Mouse (Mus musculus): Measurements from ENCODE around the gene Galk2. TPM values are rescaled to one million over a fixed set of nuclear protein-coding genes. Genes with fewer than 3 reads are reported as not detected.

Gene Galk2
- polyA plus RNA-seq (2015; fragmentation: Nextera tagmentation; extraction: Ambion mirVana), result 31.4 and 31.8 TPM in 2 replicates

- Histone ChIP-seq H3K4me1 (peaks cover 22% of the 10 kb centered on the region), H3K27ac (peak within 1 kb of the TSS; percentile 83), H3K4me3 (peak within 1 kb of the TSS; percentile 79), H3K9me3 (no peaks in the 10 kb centered on the region), H3K9ac (peak within 1 kb of the TSS; percentile 93), H3K27me3 (replicated peaks) (no peaks in the 10 kb centered on the region), H3K4me2 (peak within 1 kb of the TSS; percentile 57), H3K36me3 (replicated peaks) (no peaks in the 10 kb centered on the region)
- peak; percentile 99 for ATAC-seq (replicated peaks)
- WGBS, result 0% methylated on average over 51 of the region's 54 CpGs
Observed at GRCm38 (mm10) chr2:125858521-125859280, at the start of gene Galk2, which contains the start of gene Cops2. Gene Galk2 (plus strand): TSS chr2:125859109. Gene Cops2 (minus strand): TSS chr2:125859139.

GRCm38 (mm10) chr2:125809551-125809950, 49.4 kb upstream of the Galk2 start:
- H3K36me3 ChIP-seq (replicated peaks), result no peaks in the 10 kb centered on the region
- no peak for ATAC-seq (replicated peaks)
- no peaks in the 10 kb centered on the region for H3K9me3 ChIP-seq
- no peak overlapping the region for H3K27ac ChIP-seq
- H3K4me3 ChIP-seq, result no peak overlapping the region
- H3K4me1 ChIP-seq, result no peaks in the 10 kb centered on the region
- WGBS, result 67% methylated on average over 7 of the region's 7 CpGs
- H3K4me2 ChIP-seq, result no peak overlapping the region
- H3K9ac ChIP-seq, result no peak overlapping the region
- H3K27me3 ChIP-seq (replicated peaks), result no peaks in the 10 kb centered on the region

- Histone ChIP-seq H3K27me3 (replicated peaks) (no peaks in the 10 kb centered on the region), H3K9me3 (no peaks in the 10 kb centered on the region), H3K36me3 (replicated peaks) (no peaks in the 10 kb centered on the region), H3K4me2 (no peak overlapping the region), H3K4me1 (no peaks in the 10 kb centered on the region), H3K9ac (no peak overlapping the region), H3K4me3 (no peak overlapping the region), H3K27ac (no peak overlapping the region)
- no peak for ATAC-seq (replicated peaks)
- 79% methylated on average over 2 of the region's 2 CpGs for WGBS
Observed at GRCm38 (mm10) chr2:125811332-125811731, 47.6 kb upstream of the Galk2 start.

- H3K36me3 ChIP-seq (replicated peaks), result no peaks in the 10 kb centered on the region
- H3K4me2 ChIP-seq, result no peak overlapping the region
- WGBS, result 71% methylated on average over 9 of the region's 9 CpGs
- no peak overlapping the region for H3K27ac ChIP-seq
- H3K9ac ChIP-seq, result no peak overlapping the region
- no peak overlapping the region for H3K4me3 ChIP-seq
- ATAC-seq (replicated peaks), result no peak
- H3K9me3 ChIP-seq, result no peaks in the 10 kb centered on the region
- H3K27me3 ChIP-seq (replicated peaks), result no peaks in the 10 kb centered on the region
- H3K4me1 ChIP-seq, result no peaks in the 10 kb centered on the region
Observed at GRCm38 (mm10) chr2:125813972-125814595, 44.8 kb upstream of the Galk2 start.

GRCm38 (mm10) chr2:125820397-125820796, 38.5 kb upstream of the Galk2 start:
- no peak overlapping the region for H3K9ac ChIP-seq
- no peaks in the 10 kb centered on the region for H3K4me1 ChIP-seq
- 94% methylated on average over 4 of the region's 4 CpGs for WGBS
- no peak overlapping the region for H3K4me2 ChIP-seq
- H3K9me3 ChIP-seq, result no peaks in the 10 kb centered on the region
- H3K27ac ChIP-seq, result no peak overlapping the region
- no peaks in the 10 kb centered on the region for H3K27me3 ChIP-seq (replicated peaks)
- H3K36me3 ChIP-seq (replicated peaks), result no peaks in the 10 kb centered on the region
- no peak for ATAC-seq (replicated peaks)
- H3K4me3 ChIP-seq, result no peak overlapping the region

- Histone ChIP-seq H3K27me3 (replicated peaks) (no peaks in the 10 kb centered on the region), H3K4me1 (no peaks in the 10 kb centered on the region), H3K4me3 (no peak overlapping the region), H3K9me3 (no peaks in the 10 kb centered on the region), H3K4me2 (no peak overlapping the region), H3K27ac (no peak overlapping the region), H3K36me3 (replicated peaks) (peaks cover 3% of the 10 kb centered on the region; the same call in 1 of the 2 replicates), H3K9ac (no peak overlapping the region)
- WGBS, result 47% methylated on average over 4 of the region's 4 CpGs
- no peak for ATAC-seq (replicated peaks)
Observed at GRCm38 (mm10) chr2:125826201-125826600, 32.7 kb upstream of the Galk2 start.

- peaks cover 16% of the 10 kb centered on the region for H3K36me3 ChIP-seq (replicated peaks)
- no peaks in the 10 kb centered on the region for H3K27me3 ChIP-seq (replicated peaks)
- no peak overlapping the region for H3K9ac ChIP-seq
- H3K27ac ChIP-seq, result no peak overlapping the region
- H3K9me3 ChIP-seq, result no peaks in the 10 kb centered on the region
- H3K4me3 ChIP-seq, result no peak overlapping the region
- H3K4me1 ChIP-seq, result no peaks in the 10 kb centered on the region
- no peak for ATAC-seq (replicated peaks)
- WGBS, result 95% methylated on average over 4 of the region's 4 CpGs
- H3K4me2 ChIP-seq, result no peak overlapping the region
Observed at GRCm38 (mm10) chr2:125827898-125828297, 31.0 kb upstream of the Galk2 start.

- H3K9me3 ChIP-seq, result no peaks in the 10 kb centered on the region
- H3K4me3 ChIP-seq, result no peak overlapping the region
- no peak overlapping the region for H3K27ac ChIP-seq
- no peak overlapping the region for H3K4me2 ChIP-seq
- no peaks in the 10 kb centered on the region for H3K27me3 ChIP-seq (replicated peaks)
- ATAC-seq (replicated peaks), result no peak
- peaks cover 28% of the 10 kb centered on the region for H3K36me3 ChIP-seq (replicated peaks)
- 94% methylated on average over 2 of the region's 2 CpGs for WGBS
- H3K4me1 ChIP-seq, result no peaks in the 10 kb centered on the region
- no peak overlapping the region for H3K9ac ChIP-seq
Observed at GRCm38 (mm10) chr2:125829924-125830323, 29.0 kb upstream of the Galk2 start.

- no peak overlapping the region for H3K4me3 ChIP-seq
- H3K4me1 ChIP-seq, result no peaks in the 10 kb centered on the region
- H3K9me3 ChIP-seq, result no peaks in the 10 kb centered on the region
- H3K27me3 ChIP-seq (replicated peaks), result no peaks in the 10 kb centered on the region
- H3K27ac ChIP-seq, result no peak overlapping the region
- H3K36me3 ChIP-seq (replicated peaks), result peaks cover 46% of the 10 kb centered on the region
- H3K4me2 ChIP-seq, result no peak overlapping the region
- H3K9ac ChIP-seq, result no peak overlapping the region
- ATAC-seq (replicated peaks), result no peak
- 97% methylated on average over 7 of the region's 7 CpGs for WGBS
Observed at GRCm38 (mm10) chr2:125838091-125838490, 20.8 kb upstream of the Galk2 start.

GRCm38 (mm10) chr2:125838708-125839284, 20.1 kb upstream of the Galk2 start:
- H3K27me3 ChIP-seq (replicated peaks), result no peaks in the 10 kb centered on the region
- ATAC-seq (replicated peaks), result no peak
- no peak overlapping the region for H3K4me2 ChIP-seq
- WGBS, result 81% methylated on average over 2 of the region's 2 CpGs
- no peak overlapping the region for H3K9ac ChIP-seq
- no peak overlapping the region for H3K27ac ChIP-seq
- H3K4me1 ChIP-seq, result no peaks in the 10 kb centered on the region
- peaks cover 45% of the 10 kb centered on the region for H3K36me3 ChIP-seq (replicated peaks)
- no peak overlapping the region for H3K4me3 ChIP-seq
- H3K9me3 ChIP-seq, result no peaks in the 10 kb centered on the region

- H3K36me3 ChIP-seq (replicated peaks), result peaks cover 8% of the 10 kb centered on the region; the same call in 1 of the 2 replicates
- H3K4me2 ChIP-seq, result no peak overlapping the region
- H3K4me1 ChIP-seq, result peaks cover 4% of the 10 kb centered on the region
- 95% methylated on average over 2 of the region's 2 CpGs for WGBS
- H3K27ac ChIP-seq, result no peak overlapping the region
- no peak for ATAC-seq (replicated peaks)
- no peak overlapping the region for H3K4me3 ChIP-seq
- no peak overlapping the region for H3K9ac ChIP-seq
- no peaks in the 10 kb centered on the region for H3K9me3 ChIP-seq
- no peaks in the 10 kb centered on the region for H3K27me3 ChIP-seq (replicated peaks)
Observed at GRCm38 (mm10) chr2:125851237-125851636, 7.7 kb upstream of the Galk2 start.

- no peak overlapping the region for H3K27ac ChIP-seq
- H3K4me1 ChIP-seq, result peaks cover 22% of the 10 kb centered on the region
- H3K4me3 ChIP-seq, result peak overlapping the region; percentile 79
- no peaks in the 10 kb centered on the region for H3K27me3 ChIP-seq (replicated peaks)
- ATAC-seq (replicated peaks), result no peak
- H3K9ac ChIP-seq, result peak overlapping the region; percentile 93; the same call in 1 of the 2 replicates
- H3K4me2 ChIP-seq, result peak overlapping the region; percentile 57
- no peaks in the 10 kb centered on the region for H3K9me3 ChIP-seq
- 53% methylated on average over 3 of the region's 3 CpGs for WGBS
- no peaks in the 10 kb centered on the region for H3K36me3 ChIP-seq (replicated peaks)
Observed at GRCm38 (mm10) chr2:125857707-125858106, 1.2 kb upstream of the Galk2 start.

Data from midbrain, embryonic 15.5 days (tissue).